Mouse (Mus musculus) midbrain, embryonic 14.5 days (tissue): ENCODE results near the gene Acbd3. TPM values are rescaled to one million over a fixed set of nuclear protein-coding genes. Genes with fewer than 3 reads are reported as not detected.

Source experiments
- ATAC-seq: fragments of 200-750 bp; cut with Nextera tagmentation; 2 replicates; pipeline ENCODE4 v1.8.0; 2017; ENCODE audit warnings: moderate number of reproducible peaks, moderate library complexity; ENCODE audit not compliant: low FRiP score, low TSS enrichment
- DNase-seq: peaks from one replicate; pipeline ENCODE4 v3.0.0-alpha.2; 2015
- H3K27ac ChIP-seq: fragments of 300-500 bp; sonication (generic); replicated peaks from 2 replicates; pipeline ENCODE4 v1.5.1; 2014; ENCODE audit warnings: mild to moderate bottlenecking, low read depth, low read length, moderate library complexity
- H3K27me3 ChIP-seq: fragments of 300-500 bp; sonication (generic); 2 replicates; pipeline ENCODE4 v1.6.1; 2014; ENCODE audit warnings: low read length, control low read depth, mixed read lengths; ENCODE audit not compliant: control insufficient read depth, insufficient read depth
- H3K36me3 ChIP-seq: fragments of 300-500 bp; sonication (generic); 2 replicates; pipeline ENCODE4 v1.6.1; 2014; ENCODE audit warnings: low read length, control low read depth; ENCODE audit not compliant: control insufficient read depth, insufficient read depth
- H3K4me1 ChIP-seq: fragments of 300-500 bp; sonication (generic); 2 replicates; pipeline ENCODE4 v1.6.1; 2014; ENCODE audit warnings: mild to moderate bottlenecking, antibody characterized with exemption, low read length, control low read depth; ENCODE audit not compliant: control insufficient read depth, insufficient read depth
- H3K4me2 ChIP-seq: fragments of 300-500 bp; sonication (generic); 2 replicates; pipeline ENCODE4 v1.6.1; 2014; ENCODE audit warnings: mild to moderate bottlenecking, low read length, moderate library complexity
- H3K4me3 ChIP-seq: fragments of 300-500 bp; sonication (generic); replicated peaks from 2 replicates; pipeline ENCODE4 v1.5.1; 2014; ENCODE audit warnings: low read depth, low read length
- H3K9ac ChIP-seq: fragments of 300-500 bp; sonication (generic); replicated peaks from 2 replicates; pipeline ENCODE4 v1.6.1; 2014; ENCODE audit warnings: mild to moderate bottlenecking, low read length, moderate library complexity
- H3K9me3 ChIP-seq: fragments of 300-500 bp; sonication (generic); 2 replicates; pipeline ENCODE4 v1.6.1; 2016; ENCODE audit warnings: low read length, control low read depth, mixed read lengths; ENCODE audit not compliant: control insufficient read depth
- WGBS: fragments of 180-500 bp; shearing (Covaris S2); extraction: QIAGEN DNeasy Blood & Tissue Kit; methylation state at CpG from one replicate; pipeline ENCODE4 v1.1.7; 2014; 5-methylcytosine and 5-hydroxymethylcytosine counted together
- polyA plus RNA-seq: library from polyadenylated mRNA; unstranded; fragments of >200 nt; fragmentation: Nextera tagmentation; extraction: Ambion mirVana; gene quantifications from 2 replicates; pipeline ENCODE4 v1.2.1, GENCODE M21; 2014

Acbd3 gene
- polyA plus RNA-seq, 1 experiment from 2014 or later: 27.2 TPM

DNA sequence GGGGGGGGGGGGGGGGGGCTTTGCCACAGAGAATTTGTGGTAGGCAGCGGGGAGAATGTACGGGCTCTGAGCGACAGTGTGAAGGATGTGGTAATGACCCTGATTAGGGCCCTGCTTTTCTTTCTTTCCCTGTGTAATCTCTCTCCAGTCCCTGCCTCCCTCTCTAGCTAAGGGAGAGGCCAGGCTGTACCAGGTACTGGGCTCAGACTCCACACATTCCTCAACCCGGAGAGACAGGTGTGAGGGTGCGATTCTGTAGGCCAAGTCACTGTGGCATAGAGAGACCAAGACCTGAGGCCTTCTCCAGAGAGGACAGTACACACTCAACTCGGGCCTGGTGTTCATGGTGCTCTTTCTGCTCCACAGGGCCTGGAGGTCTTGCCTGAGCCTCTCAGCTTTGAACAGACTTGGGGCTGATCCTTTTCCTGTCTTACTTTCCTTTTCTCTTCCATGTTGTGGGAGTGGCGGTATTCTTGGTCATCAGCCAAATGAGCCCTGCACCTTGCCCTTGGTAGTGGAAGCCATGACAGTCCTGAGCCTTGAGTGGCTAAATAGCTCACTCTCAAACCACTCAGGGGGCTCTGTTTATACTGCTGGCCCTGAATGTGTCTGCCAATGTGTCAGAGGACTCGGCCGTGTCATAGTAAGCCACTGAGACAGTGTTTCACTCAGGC, 57.2 kb downstream of the Acbd3 start:
- ATAC-seq: no peak
- Histone ChIP-seq H3K9me3 (no peaks in the 10 kb centered on the region), H3K27me3 (no peaks in the 10 kb centered on the region), H3K4me3 (no peak overlapping the region), H3K4me1 (no peaks in the 10 kb centered on the region), H3K9ac (no peak overlapping the region), H3K36me3 (no peaks in the 10 kb centered on the region), H3K4me2 (no peak overlapping the region), H3K27ac (no peak overlapping the region)
- no peak for DNase-seq
- 46% methylated on average over 9 of the region's 9 CpGs for WGBS

DNA sequence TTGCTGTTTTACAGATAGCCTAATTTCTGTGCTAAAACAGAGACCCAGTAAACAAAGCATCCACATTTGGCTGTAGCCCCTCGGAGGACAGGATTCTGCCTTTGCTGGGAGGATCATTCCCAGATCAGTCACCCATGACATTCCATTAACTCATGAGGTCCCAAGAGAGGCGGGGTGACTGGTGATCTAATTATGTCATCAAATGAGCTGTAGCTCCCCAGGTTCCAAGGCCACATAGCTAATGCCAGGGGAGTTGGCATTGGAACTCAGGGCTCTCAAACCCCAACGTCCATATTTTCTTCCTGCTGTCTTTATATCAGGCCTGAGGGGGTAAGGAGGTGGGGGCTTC, 57.7 kb downstream of the Acbd3 start:
- Histone ChIP-seq H3K9me3 (no peaks in the 10 kb centered on the region), H3K4me1 (no peaks in the 10 kb centered on the region), H3K27ac (no peak overlapping the region), H3K4me3 (no peak overlapping the region), H3K4me2 (no peak overlapping the region), H3K9ac (no peak overlapping the region), H3K27me3 (no peaks in the 10 kb centered on the region), H3K36me3 (no peaks in the 10 kb centered on the region)
- ATAC-seq (no peak), DNase-seq (no peak)
- 7% methylated on average over 3 of the region's 3 CpGs for WGBS

DNA sequence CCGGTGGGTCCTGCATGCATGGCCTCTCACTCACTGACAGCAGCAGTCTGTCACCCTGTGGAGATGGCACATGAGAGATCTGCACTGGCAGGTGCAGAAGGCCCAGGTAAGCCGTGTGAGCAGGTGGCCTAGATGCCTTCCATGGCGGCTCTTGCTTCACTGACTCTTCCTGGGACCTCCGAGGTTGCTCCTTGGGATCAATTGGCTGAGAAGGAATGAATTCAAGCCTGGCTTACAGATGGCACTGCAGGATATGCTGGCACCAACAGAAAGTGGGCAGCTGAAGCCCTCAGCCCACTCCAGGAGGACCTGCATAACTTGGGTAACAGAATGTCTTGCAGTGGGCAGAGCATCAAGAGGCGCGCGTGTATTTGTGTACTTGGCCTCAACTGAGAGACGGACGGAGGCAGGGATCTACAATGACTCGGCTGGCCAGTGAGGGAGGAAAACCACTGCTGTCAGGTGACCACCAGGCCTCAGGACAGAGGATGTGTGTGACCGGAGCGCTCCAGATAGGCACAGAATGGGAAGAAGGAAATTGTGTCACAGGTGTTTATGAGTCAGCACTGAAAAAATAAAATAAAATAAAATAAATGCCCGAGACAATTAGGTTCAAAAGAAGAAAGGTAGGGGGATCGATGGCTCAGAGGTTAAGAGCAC, 66.1 kb downstream of the Acbd3 start:
- no peak overlapping the region for H3K9ac ChIP-seq
- no peak for DNase-seq
- 86% methylated on average over 14 of the region's 14 CpGs for WGBS
- peaks cover 8% of the 10 kb centered on the region for H3K4me1 ChIP-seq
- no peaks in the 10 kb centered on the region for H3K36me3 ChIP-seq
- no peaks in the 10 kb centered on the region for H3K27me3 ChIP-seq
- no peaks in the 10 kb centered on the region for H3K9me3 ChIP-seq
- no peak for ATAC-seq
- H3K27ac ChIP-seq: no peak overlapping the region
- H3K4me3 ChIP-seq: no peak overlapping the region
- H3K4me2 ChIP-seq: no peak overlapping the region

GRCm38 (mm10) chr1:180792814-180793213, 67.0 kb downstream of the Acbd3 start:
- ATAC-seq (no peak), DNase-seq (no peak)
- H3K4me2 ChIP-seq: no peak overlapping the region
- H3K36me3 ChIP-seq: no peaks in the 10 kb centered on the region
- H3K4me3 ChIP-seq: no peak overlapping the region
- no peaks in the 10 kb centered on the region for H3K9me3 ChIP-seq
- WGBS: 85% methylated on average over 4 of the region's 4 CpGs
- peaks cover 8% of the 10 kb centered on the region for H3K4me1 ChIP-seq
- no peaks in the 10 kb centered on the region for H3K27me3 ChIP-seq
- H3K27ac ChIP-seq: no peak overlapping the region
- no peak overlapping the region for H3K9ac ChIP-seq

DNA sequence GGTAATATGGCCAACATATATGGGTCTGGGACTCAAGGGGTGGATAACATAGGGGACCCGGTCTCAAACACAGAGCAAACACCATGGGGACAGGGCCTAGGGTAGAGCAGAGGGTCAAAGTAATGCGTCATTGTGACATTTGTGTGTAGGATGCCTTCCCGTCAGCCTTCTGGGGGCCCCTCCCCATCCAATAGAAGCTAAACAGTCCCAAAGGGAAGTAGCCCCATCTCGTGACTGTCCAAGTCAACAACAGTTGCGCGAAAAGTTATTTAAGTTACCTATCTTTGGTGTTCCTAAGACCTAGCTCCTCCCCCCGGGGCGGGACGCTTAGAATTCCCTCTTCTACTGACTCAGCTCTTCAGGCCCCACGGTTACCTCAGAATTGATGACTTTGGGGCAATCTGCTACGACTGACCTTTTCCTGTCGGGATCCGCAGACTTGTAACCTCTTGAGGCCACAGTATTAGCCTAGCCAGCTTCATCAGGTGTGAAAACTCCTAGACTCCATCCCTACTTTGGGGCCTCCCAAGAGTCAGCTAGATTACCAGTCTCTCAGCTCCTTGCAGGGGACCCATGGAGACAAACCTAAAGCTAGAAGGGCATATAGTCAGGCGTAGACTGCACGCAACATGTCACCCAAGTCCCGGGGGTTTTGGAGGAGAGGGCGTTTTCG, 67.7 kb downstream of the Acbd3 start:
- WGBS: 15% methylated on average over 18 of the region's 18 CpGs
- Histone ChIP-seq H3K9me3 (no peaks in the 10 kb centered on the region), H3K4me2 (peak overlapping the region; percentile 63), H3K9ac (no peak overlapping the region), H3K27me3 (no peaks in the 10 kb centered on the region), H3K36me3 (no peaks in the 10 kb centered on the region), H3K27ac (no peak overlapping the region), H3K4me3 (peak overlapping the region; percentile 30), H3K4me1 (peaks cover 8% of the 10 kb centered on the region)
- ATAC-seq (peak; percentile 20; the same call in 1 of the 2 replicates), DNase-seq (no peak)

DNA sequence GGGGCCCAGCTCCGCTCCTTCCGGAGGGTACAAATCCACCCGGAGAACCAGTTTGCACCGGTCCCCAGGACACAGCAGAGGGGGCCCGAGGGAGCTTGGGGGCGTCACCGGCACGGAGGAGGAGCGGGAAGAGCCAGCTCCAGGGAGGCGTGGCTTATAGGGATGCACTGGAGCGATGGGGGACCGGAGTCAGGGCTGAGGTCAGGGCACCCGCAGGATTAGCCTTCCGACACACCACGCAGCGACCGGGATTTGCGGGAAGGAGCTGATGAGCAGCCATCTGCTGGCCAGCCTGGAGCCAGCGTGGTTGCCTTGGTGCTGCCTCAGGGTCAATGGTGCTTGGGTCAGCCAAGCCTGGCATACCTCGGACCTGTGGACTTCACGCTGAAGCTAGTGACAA, 68.3 kb downstream of the Acbd3 start:
- Histone ChIP-seq H3K36me3 (no peaks in the 10 kb centered on the region), H3K27ac (no peak overlapping the region), H3K4me2 (peak overlapping the region; percentile 63), H3K9me3 (no peaks in the 10 kb centered on the region), H3K27me3 (no peaks in the 10 kb centered on the region), H3K9ac (peak overlapping the region; percentile 42; the same call in 1 of the 2 replicates), H3K4me3 (peak overlapping the region; percentile 30), H3K4me1 (peaks cover 8% of the 10 kb centered on the region)
- under 1% methylated on average over 21 of the region's 21 CpGs for WGBS
- ATAC-seq (peak; percentile 50; the same call in 1 of the 2 replicates), DNase-seq (peak; percentile 58)

- H3K36me3 ChIP-seq: peaks cover 31% of the 10 kb centered on the region
- H3K27ac ChIP-seq: no peak overlapping the region
- WGBS: 95% methylated on average over 5 of the region's 5 CpGs
- no peak overlapping the region for H3K4me2 ChIP-seq
- H3K9me3 ChIP-seq: no peaks in the 10 kb centered on the region
- peaks cover 7% of the 10 kb centered on the region for H3K4me1 ChIP-seq
- H3K27me3 ChIP-seq: no peaks in the 10 kb centered on the region
- no peak overlapping the region for H3K4me3 ChIP-seq
- ATAC-seq (no peak), DNase-seq (no peak)
- no peak overlapping the region for H3K9ac ChIP-seq
These were observed 72.8 kb downstream of the Acbd3 start for GRCm38 (mm10) chr1:180798660-180799059.

- H3K36me3 ChIP-seq: peaks cover 37% of the 10 kb centered on the region
- no peaks in the 10 kb centered on the region for H3K9me3 ChIP-seq
- H3K27me3 ChIP-seq: no peaks in the 10 kb centered on the region
- peaks cover 1% of the 10 kb centered on the region for H3K4me1 ChIP-seq
- no peak overlapping the region for H3K4me3 ChIP-seq
- ATAC-seq (no peak), DNase-seq (no peak)
- H3K9ac ChIP-seq: no peak overlapping the region
- no peak overlapping the region for H3K4me2 ChIP-seq
- no peak overlapping the region for H3K27ac ChIP-seq
- WGBS: 90% methylated on average over 5 of the region's 5 CpGs
These were observed 73.4 kb downstream of the Acbd3 start for GRCm38 (mm10) chr1:180799253-180799652.
